Mouse (Mus musculus): Measurements from ENCODE around the gene Kank2.

- no peak for TF ChIP-seq CTCF (IDR thresholded peaks at IDR 0.05; ENCODE audit: borderline replicate concordance, insufficient read depth, low read depth, low read length)
- no peak for TF ChIP-seq POLR2A (IDR thresholded peaks at IDR 0.05; ENCODE audit: borderline replicate concordance, insufficient read depth, low read length)
Observed at GRCm38 (mm10) chr9:21748491-21748890, 50.1 kb downstream of the Kank2 start.

Measured in cerebellum, adult 2 months (tissue).